Comparison of ENCODE assay signal across 22 mouse cellular contexts in the genomic region with DNA sequence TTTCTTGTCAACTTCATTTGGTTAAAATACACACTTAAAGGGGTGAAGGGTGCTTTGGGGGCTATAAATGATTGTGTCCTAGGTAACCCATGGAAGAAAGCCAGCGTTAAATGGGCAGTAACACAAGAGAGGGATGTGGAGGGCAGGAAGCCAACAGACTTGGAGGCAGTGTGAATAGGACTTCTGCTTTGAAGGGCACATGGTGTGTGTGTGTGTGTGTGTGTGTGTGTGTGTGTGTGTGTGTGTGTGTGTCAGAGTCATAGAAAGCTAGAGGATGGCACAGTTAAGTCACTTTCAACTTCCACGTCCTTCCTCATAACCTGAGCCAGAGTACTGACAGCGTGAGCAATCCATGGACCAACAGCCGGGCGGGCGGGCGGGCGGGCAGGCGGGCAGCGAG. TPM values are rescaled to one million over a fixed set of nuclear protein-coding genes. Genes with fewer than 3 reads are reported as not detected.
A peak's percentile ranks its signal among the peaks of the same experiment; 100 is the strongest.
DNase-seq lines count a peak whose midpoint lies in the region; ATAC-seq and TF ChIP-seq lines count a peak whose summit lies in the region.
"Had no signal": no experiment of that assay in that cellular context is flagged by ENCODE, and none has a peak within 500 bp of the region (broad histone marks: within the 10 kb centered on the region; RNA-seq: fewer than 3 reads in every experiment).

No protein-coding gene starts in this region.

- peaks cover 30% of the 10 kb centered on the region for H3K36me3 ChIP-seq in hindbrain, embryonic 13.5 days
- peaks cover under 1% of the 10 kb centered on the region; the same call in 1 of the 2 replicates for H3K36me3 ChIP-seq in hindbrain, embryonic 11.5 days (ENCODE audit: control insufficient read depth, insufficient read depth, low read length)
- H3K36me3 ChIP-seq: lung, embryonic 15.5 days; stomach, embryonic 15.5 days had no signal

- H3K27me3 ChIP-seq in cerebellum, adult 2 months (ENCODE audit: control insufficient read depth, insufficient read depth, low read length): no peaks in the 10 kb centered on the region
- no peaks in the 10 kb centered on the region for H3K27me3 ChIP-seq in hindbrain, embryonic 13.5 days
- no peaks in the 10 kb centered on the region for H3K27me3 ChIP-seq in hindbrain, embryonic 11.5 days (ENCODE audit: control insufficient read depth, insufficient read depth, low read length)
- H3K27me3 ChIP-seq: limb, embryonic 15.5 days; lung, embryonic 15.5 days; stomach, embryonic 15.5 days had no signal

- H3K4me1 ChIP-seq in cerebellum, adult 2 months (ENCODE audit: control insufficient read depth, insufficient read depth, low read length): no peaks in the 10 kb centered on the region
- H3K4me1 ChIP-seq in hindbrain, embryonic 13.5 days (replicated peaks): no peaks in the 10 kb centered on the region
- no peaks in the 10 kb centered on the region for H3K4me1 ChIP-seq in hindbrain, embryonic 11.5 days (replicated peaks; ENCODE audit: control insufficient read depth, insufficient read depth, low read length)
- H3K4me1 ChIP-seq: stomach, embryonic 15.5 days had no signal

- DNase-seq in cerebellum, postnatal 10 days: peak; percentile 49 to 52
- no peak for DNase-seq in cerebellum, adult 2 months
- no peak for DNase-seq in hindbrain, embryonic 11.5 days (ENCODE audit: low spot score)
- DNase-seq in lung, postnatal 14 days: peak; percentile 14
- no peak for DNase-seq in lung, postnatal 4 days
- peak; percentile 56 for DNase-seq in brain, embryonic 14.5 days (ENCODE audit: low read depth)
- DNase-seq in kidney, postnatal 36 days: no peak
- DNase-seq: adrenal gland, postnatal 25 days; cerebellum, adult 9-11 months; gastrocnemius, postnatal 25 days; kidney, adult 18-20 months; layer of hippocampus, adult 9-11 months; thymus, postnatal 25 days had no signal

- TF ChIP-seq POLR2A in cerebellum, adult 2 months (IDR thresholded peaks at IDR 0.05; ENCODE audit: borderline replicate concordance, insufficient read depth, low read length): no peak
- TF ChIP-seq POLR2A in brain, embryonic 14.5 days (IDR thresholded peaks at IDR 0.05; ENCODE audit: borderline replicate concordance, extremely low read depth, insufficient read depth, insufficient read length, poor library complexity, severe bottlenecking): no peak

- 0 out of 2 replicates have a peak, but pooled peaks have one; percentile 62 for ATAC-seq in hindbrain, embryonic 13.5 days (ENCODE audit: low FRiP score)
- ATAC-seq in hindbrain, embryonic 11.5 days (ENCODE audit: low FRiP score): no peak
- ATAC-seq: forebrain, embryonic 16.5 days; inflammation-experienced regulatory T-cells, adult 6 months had no signal

- no peak overlapping the region for H3K27ac ChIP-seq in cerebellum, adult 2 months (ENCODE audit: insufficient read depth, low read length)
- no peak overlapping the region for H3K27ac ChIP-seq in hindbrain, embryonic 13.5 days
- no peak overlapping the region for H3K27ac ChIP-seq in hindbrain, embryonic 11.5 days (ENCODE audit: low read depth, low read length)
- H3K27ac ChIP-seq: embryonic facial prominence, embryonic 10.5 days; heart, adult 2 months; limb, embryonic 15.5 days; liver, embryonic 14.5 days; lung, embryonic 15.5 days; stomach, embryonic 15.5 days had no signal

- H3K4me2 ChIP-seq in hindbrain, embryonic 13.5 days: no peak overlapping the region
- H3K4me2 ChIP-seq in hindbrain, embryonic 11.5 days (replicated peaks; ENCODE audit: low read depth, low read length): no peak overlapping the region
- H3K4me2 ChIP-seq: limb, embryonic 15.5 days; lung, embryonic 15.5 days; stomach, embryonic 15.5 days had no signal

- no peak for TF ChIP-seq CTCF in cerebellum, adult 2 months (IDR thresholded peaks at IDR 0.05; ENCODE audit: borderline replicate concordance, insufficient read depth, low read depth, low read length)
- TF ChIP-seq CTCF in brain, embryonic 14.5 days (IDR thresholded peaks at IDR 0.05; ENCODE audit: borderline replicate concordance, extremely low read depth, insufficient read depth, insufficient read length): no peak

- no peak overlapping the region for H3K9ac ChIP-seq in hindbrain, embryonic 13.5 days
- no peak overlapping the region for H3K9ac ChIP-seq in hindbrain, embryonic 11.5 days (ENCODE audit: low read depth, low read length)
- H3K9ac ChIP-seq: limb, embryonic 15.5 days; liver, embryonic 14.5 days; lung, embryonic 15.5 days; stomach, embryonic 15.5 days had no signal

- H3K4me3 ChIP-seq in cerebellum, adult 2 months (replicated peaks; ENCODE audit: insufficient read depth, low read depth, low read length): no peak overlapping the region
- no peak overlapping the region for H3K4me3 ChIP-seq in hindbrain, embryonic 13.5 days
- no peak overlapping the region for H3K4me3 ChIP-seq in hindbrain, embryonic 11.5 days (ENCODE audit: low read depth, low read length)
- H3K4me3 ChIP-seq: embryonic facial prominence, embryonic 10.5 days; heart, adult 2 months; limb, embryonic 15.5 days; lung, embryonic 15.5 days; stomach, embryonic 15.5 days had no signal

- WGBS in cerebellum, adult 2 months: 47% methylated on average over 10 of the region's 10 CpGs
- 88% methylated on average over 10 of the region's 10 CpGs for WGBS in hindbrain, embryonic 13.5 days
- WGBS in hindbrain, embryonic 11.5 days: 97% methylated on average over 10 of the region's 10 CpGs

- H3K9me3 ChIP-seq in hindbrain, embryonic 13.5 days: no peaks in the 10 kb centered on the region
- no peaks in the 10 kb centered on the region for H3K9me3 ChIP-seq in hindbrain, embryonic 11.5 days (ENCODE audit: control insufficient read depth, low read length)
- H3K9me3 ChIP-seq: embryonic facial prominence, embryonic 10.5 days; limb, embryonic 15.5 days; lung, embryonic 15.5 days; stomach, embryonic 15.5 days had no signal

RNA-seq across cellular contexts. Expression of a gene that starts 26.0 kb away (rescaled TPM):
- 226 and 246 TPM in 2 replicates for polyA plus RNA-seq in cerebellum, adult 2 months (2012; rRNA removed)
- 8.9 and 11.2 TPM in 2 replicates for polyA plus RNA-seq in hindbrain, embryonic 13.5 days (2015; fragmentation: Nextera tagmentation; extraction: Ambion mirVana)
- 1.7 and 2.2 TPM in 2 replicates for polyA plus RNA-seq in hindbrain, embryonic 11.5 days (2014; fragmentation: Nextera tagmentation; extraction: Ambion mirVana)
- polyA plus RNA-seq in brain, embryonic 14.5 days (2012; rRNA removed): 40.3 and 41.3 TPM in 2 replicates

RNA-seq across cellular contexts. Expression of a gene that starts 51.8 kb away (rescaled TPM):
- polyA plus RNA-seq in cerebellum, adult 2 months (2012; rRNA removed): 0.73 and 1.0 TPM in 2 replicates
- 0.05 and 0.14 TPM in 2 replicates for polyA plus RNA-seq in hindbrain, embryonic 13.5 days (2015; fragmentation: Nextera tagmentation; extraction: Ambion mirVana)
- polyA plus RNA-seq in hindbrain, embryonic 11.5 days (2014; fragmentation: Nextera tagmentation; extraction: Ambion mirVana): 0.08 and 0.14 TPM in 2 replicates
- 0.18 and 0.36 TPM in 2 replicates for polyA plus RNA-seq in brain, embryonic 14.5 days (2012; rRNA removed)
- polyA plus RNA-seq: forebrain, embryonic 16.5 days; inflammation-experienced regulatory T-cells, adult 6 months had no signal

Comparison
In these comparisons a context has a peak if more than half of its experiments do, and no peak if none do; other contexts are left out.
1. DNase-seq: peak in cerebellum, postnatal 10 days (2 of 2), lung, postnatal 14 days (single experiment) and brain, embryonic 14.5 days (single experiment); none in cerebellum, adult 2 months (0 of 2), hindbrain, embryonic 11.5 days (single experiment), lung, postnatal 4 days (0 of 2) and kidney, postnatal 36 days (0 of 2).